Mouse (Mus musculus) heart, postnatal 10 days (tissue): Measurements from ENCODE around the gene Tmx4. TPM values are rescaled to one million over a fixed set of nuclear protein-coding genes. Genes with fewer than 3 reads are reported as not detected.

Source experiments
- DNase-seq, 2 experiments: peaks; one replicate each; pipeline ENCODE4 v3.0.0; 2021
- intact Hi-C: fragments of 180-260 bp; cut with DNase I; formaldehyde crosslinking; loops from one replicate; pipeline ENCODE4 v1.15.1; 2025
- total RNA-seq, 2 experiments: library from RNA; stranded (reverse); gene quantifications; 2 replicates each; pipeline ENCODE4 v1.2.3; 2021

Tmx4 gene
- total RNA-seq, 2 experiments from 2014 or later: 62.3 to 65.6 TPM

DNA sequence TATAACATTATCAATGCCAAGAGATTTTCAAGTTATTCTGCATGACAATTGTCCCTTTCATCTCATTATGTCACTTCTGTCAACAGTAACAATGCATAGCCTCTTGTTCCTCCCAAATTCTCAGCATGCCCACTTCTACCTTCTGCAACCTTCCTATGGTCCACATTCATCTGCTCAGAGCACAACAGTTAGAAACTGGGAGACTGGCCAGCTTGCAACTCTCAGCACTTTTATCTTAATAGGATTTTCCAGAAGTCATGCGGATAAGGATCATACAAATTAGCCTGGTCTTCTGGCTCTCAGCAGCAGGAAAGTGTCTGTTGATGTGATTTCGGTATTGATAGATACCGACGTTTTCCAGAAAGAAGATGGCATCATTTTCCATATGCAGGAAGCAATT, 58.7 kb downstream of the Tmx4 start:
- intact Hi-C loops: no loop called here
- DNase-seq: no peak

- no peak for DNase-seq
- intact Hi-C loops: no loop called here
These were observed 84.5 kb downstream of the Tmx4 start for GRCm38 (mm10) chr2:134559422-134559821.

- intact Hi-C loops: loop anchor here (5.0 kb wide), 1 partner anchor 123 kb away; no protein-coding TSS in a partner anchor
- no peak for DNase-seq
These were observed 89.7 kb downstream of the Tmx4 start, which contains the start of gene Hao1 for GRCm38 (mm10) chr2:134554221-134554727. Gene Hao1, minus strand, starts transcription at chr2:134554368.

DNA sequence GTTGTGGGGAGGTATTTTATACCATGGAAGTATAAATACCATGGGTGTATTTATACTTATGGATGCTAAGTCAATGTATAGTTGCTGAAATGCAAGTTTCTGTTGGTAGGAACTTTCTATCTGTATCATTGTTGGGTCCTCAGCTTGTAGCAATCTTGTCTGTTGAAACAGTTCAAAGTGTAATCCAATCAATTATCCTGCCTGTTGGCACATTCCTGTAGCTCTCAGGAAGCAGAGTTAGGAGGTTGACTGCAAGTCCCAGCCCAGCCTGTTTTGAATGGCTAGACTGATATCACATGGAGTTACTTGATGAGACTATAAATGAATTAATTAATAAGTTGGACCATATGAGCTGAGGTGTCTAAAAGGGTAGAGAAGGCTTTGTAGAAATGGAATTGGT, 91.6 kb downstream of the Tmx4 start:
- DNase-seq: no peak
- intact Hi-C loops: loop anchor here (5.0 kb wide), 1 partner anchor 125 kb away; no protein-coding TSS in a partner anchor

- DNase-seq: peak; percentile 50 to 79
- intact Hi-C loops: loop anchor here (1.0 to 5.0 kb wide), 3 partner anchors 128 to 781 kb away; partner anchors contain the start of gene Plcb1
These were observed 94.2 kb downstream of the Tmx4 start for GRCm38 (mm10) chr2:134549770-134550169.

- intact Hi-C loops: loop anchor here (5.0 kb wide), 1 partner anchor 242 kb away; the partner anchor contains the start of gene Plcb1
- no peak for DNase-seq
These were observed 98.8 kb downstream of the Tmx4 start for GRCm38 (mm10) chr2:134545116-134545515.

DNA sequence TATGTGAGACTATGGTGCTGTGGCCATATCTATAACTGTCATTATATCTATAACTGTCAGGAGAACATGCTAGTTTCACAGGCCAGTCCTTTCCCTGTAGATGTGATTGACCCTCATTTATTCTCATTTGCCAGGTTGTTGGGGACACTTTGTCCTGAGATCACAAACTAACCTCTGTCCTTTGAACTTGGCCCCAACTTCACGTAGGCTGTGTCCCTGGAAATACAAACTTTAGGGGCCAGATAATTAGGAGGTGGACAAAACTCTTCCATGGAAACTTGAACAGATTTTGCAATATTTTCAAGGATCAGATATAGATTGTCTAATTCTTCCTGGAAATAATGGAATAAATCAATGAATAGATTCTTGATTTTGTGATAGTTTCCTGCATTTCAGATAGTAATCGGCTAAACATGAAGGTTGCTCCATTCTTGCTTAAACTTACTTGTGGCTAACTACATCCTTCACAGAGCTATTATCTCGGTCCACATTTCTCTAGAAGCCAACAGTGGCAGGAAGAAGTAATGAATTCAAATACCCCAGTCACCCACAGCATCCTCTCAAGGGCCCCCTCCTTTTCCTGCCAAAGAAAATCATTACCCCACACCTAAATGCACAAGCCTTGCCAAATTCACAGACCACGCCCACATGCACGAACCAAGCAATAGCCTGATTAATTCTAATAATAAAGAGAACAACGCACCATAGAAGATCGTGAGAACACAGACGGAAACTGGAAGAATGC, 99.5 kb downstream of the Tmx4 start:
- intact Hi-C loops: loop anchor here (5.0 kb wide), 2 partner anchors 243 to 992 kb away; partner anchors contain the start of genes Bmp2 and Plcb1
- no peak for DNase-seq

Other genes starting within 250 kb of the Tmx4 start
- gene Hao1, start 89.8 kb downstream of the Tmx4 start, total RNA-seq: not detected
- gene Plcb1, start 141.9 kb upstream of the Tmx4 start, total RNA-seq: 1 to 10 TPM; 8.5 to 9.3 TPM